Mouse (Mus musculus): ENCODE data around the gene Hexb.

- TF ChIP-seq CTCF (conservative IDR thresholded peaks at IDR 0.05; ENCODE audit: low read length) (peak; percentile 47), NANOG (IDR thresholded peaks at IDR 0.05; ENCODE audit: borderline replicate concordance, low read length) (no peak)
Measured at GRCm38 (mm10) chr13:97234785-97235417, 36.7 kb upstream of the Hexb start.

All from E14TG2a.4 (cell line).